Mouse (Mus musculus): ENCODE measurements around the gene Ncdn. TPM values are rescaled to one million over a fixed set of nuclear protein-coding genes. Genes with fewer than 3 reads are reported as not detected.

Gene Ncdn
- total RNA-seq, 1 experiment: 25.8 TPM

GRCm38 (mm10) chr4:126736001-126736414, 17.2 kb downstream of the Ncdn start, which contains the start of gene Tfap2e:
Tfap2e (minus strand) TSS chr4:126736240.
- H3K9me3 ChIP-seq (ENCODE audit: control insufficient read depth, insufficient read depth, low read depth, low read length): no peaks in the 10 kb centered on the region
- in situ Hi-C loops (cut with MboI; ENCODE audit: low sequenced_read_pairs in 2 of 2, unreplicated experiment in 2 of 2): loop anchor here in 1 of 2 experiments (10.0 kb wide), 1 partner anchor 131 kb away; the partner anchor contains the start of gene 5730409E04Rik
- DNase-seq (ENCODE audit: low read depth, low spot score): no peak
- H3K27ac ChIP-seq (ENCODE audit: insufficient read depth, low read depth, low read length, poor library complexity, severe bottlenecking): no peak within 1 kb of the TSS
- H3K36me3 ChIP-seq (ENCODE audit: control insufficient read depth, insufficient read depth, low read length, poor library complexity, severe bottlenecking): no peaks in the 10 kb centered on the region
- no peak for TF ChIP-seq MAFK (IDR thresholded peaks at IDR 0.05; ENCODE audit: insufficient read depth, low read depth, low read length)
- TF ChIP-seq HCFC1 (IDR thresholded peaks at IDR 0.05; ENCODE audit: borderline replicate concordance, insufficient read depth, low read length): no peak
- no peak for TF ChIP-seq ZNF384 (IDR thresholded peaks at IDR 0.05; ENCODE audit: low read depth, low read length)
- no peak for TF ChIP-seq CHD2 (IDR thresholded peaks at IDR 0.05; ENCODE audit: low read depth, low read length)
- TF ChIP-seq ZC3H11A (IDR thresholded peaks at IDR 0.05; ENCODE audit: borderline replicate concordance, low read depth, low read length): no peak
- H3K4me3 ChIP-seq (ENCODE audit: insufficient read depth in 1 of 2, low read depth in 1 of 2, low read length in 2 of 2, poor library complexity in 1 of 2, severe bottlenecking in 1 of 2): peak within 1 kb of the TSS; percentile 49
- H3K9ac ChIP-seq (ENCODE audit: insufficient read depth, low read depth, low read length, poor library complexity, severe bottlenecking): 0 out of 2 replicates have a peak within 1 kb of the TSS, but pooled peaks have one; percentile 17
- peaks cover 3 to 9% of the 10 kb centered on the region in 2 experiments; a peak in 3 of 4 replicates for H3K4me1 ChIP-seq (ENCODE audit: control insufficient read depth in 2 of 2, insufficient read depth in 2 of 2, low read length in 2 of 2, poor library complexity in 1 of 2)

- no peaks in the 10 kb centered on the region for H3K9me3 ChIP-seq (ENCODE audit: control insufficient read depth, insufficient read depth, low read depth, low read length)
- DNase-seq (ENCODE audit: low read depth, low spot score): no peak
- H3K4me1 ChIP-seq (ENCODE audit: control insufficient read depth in 2 of 2, insufficient read depth in 2 of 2, low read length in 2 of 2, poor library complexity in 1 of 2): peaks cover 3 to 9% of the 10 kb centered on the region in 2 experiments; a peak in 3 of 4 replicates
- in situ Hi-C loops (cut with MboI; ENCODE audit: low sequenced_read_pairs in 2 of 2, unreplicated experiment in 2 of 2): loop anchor here in 1 of 2 experiments (10.0 kb wide), 1 partner anchor 131 kb away; the partner anchor contains the start of gene 5730409E04Rik
- no peaks in the 10 kb centered on the region for H3K36me3 ChIP-seq (ENCODE audit: control insufficient read depth, insufficient read depth, low read length, poor library complexity, severe bottlenecking)
- no peak for TF ChIP-seq CHD2 (IDR thresholded peaks at IDR 0.05; ENCODE audit: low read depth, low read length)
- no peak for TF ChIP-seq ZC3H11A (IDR thresholded peaks at IDR 0.05; ENCODE audit: borderline replicate concordance, low read depth, low read length)
- TF ChIP-seq MAFK (IDR thresholded peaks at IDR 0.05; ENCODE audit: insufficient read depth, low read depth, low read length): no peak
- no peak for TF ChIP-seq ZNF384 (IDR thresholded peaks at IDR 0.05; ENCODE audit: low read depth, low read length)
- TF ChIP-seq HCFC1 (IDR thresholded peaks at IDR 0.05; ENCODE audit: borderline replicate concordance, insufficient read depth, low read length): no peak
- 0 out of 2 replicates have a peak overlapping the region, but pooled peaks have one; percentile 17 for H3K9ac ChIP-seq (ENCODE audit: insufficient read depth, low read depth, low read length, poor library complexity, severe bottlenecking)
- H3K4me3 ChIP-seq (ENCODE audit: insufficient read depth in 1 of 2, low read depth in 1 of 2, low read length in 2 of 2, poor library complexity in 1 of 2, severe bottlenecking in 1 of 2): peak overlapping the region; percentile 49
- H3K27ac ChIP-seq (ENCODE audit: insufficient read depth, low read depth, low read length, poor library complexity, severe bottlenecking): no peak overlapping the region
Observed at GRCm38 (mm10) chr4:126735382-126736000, 17.7 kb downstream of the Ncdn start.

DNA sequence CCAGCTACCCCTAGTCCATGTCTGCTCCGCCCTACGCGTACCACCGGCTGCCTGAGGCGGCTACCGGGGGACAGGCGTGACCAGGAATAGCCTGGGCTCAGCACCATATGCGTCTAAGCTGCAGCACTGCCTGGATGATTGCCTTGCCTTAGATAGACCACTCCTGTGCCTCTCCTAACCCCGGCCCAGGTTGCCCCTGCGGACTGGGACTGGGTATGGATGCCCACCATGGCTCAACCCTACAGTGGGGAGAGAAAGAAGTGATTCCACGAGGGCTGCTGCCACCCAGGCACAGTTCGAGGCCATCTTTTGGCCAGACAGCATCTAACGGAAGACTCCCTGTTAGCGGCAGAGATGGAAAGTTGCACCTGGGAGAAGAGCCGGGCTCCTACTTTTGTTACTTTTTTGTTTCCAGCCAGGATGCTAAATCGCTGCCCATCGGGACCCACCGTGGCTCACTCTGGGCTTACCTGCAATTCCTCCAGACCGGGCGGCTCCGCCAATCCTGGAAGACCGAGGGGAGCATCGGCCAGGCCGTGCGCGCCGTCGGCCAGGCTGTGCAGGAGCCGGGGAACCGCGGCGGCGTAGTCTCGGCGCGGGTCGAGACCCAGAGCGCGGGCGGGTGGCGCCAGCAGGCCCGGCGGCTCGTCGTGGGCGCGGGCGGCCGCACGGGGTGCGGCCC, 18.4 kb downstream of the Ncdn start:
- H3K36me3 ChIP-seq (ENCODE audit: control insufficient read depth, insufficient read depth, low read length, poor library complexity, severe bottlenecking): no peaks in the 10 kb centered on the region
- peak overlapping the region; percentile 19 to 49; a peak in 3 of 4 replicates for H3K4me3 ChIP-seq (ENCODE audit: insufficient read depth in 1 of 2, low read depth in 1 of 2, low read length in 2 of 2, poor library complexity in 1 of 2, severe bottlenecking in 1 of 2)
- H3K27ac ChIP-seq (ENCODE audit: insufficient read depth, low read depth, low read length, poor library complexity, severe bottlenecking): no peak overlapping the region
- in situ Hi-C loops (cut with MboI; ENCODE audit: low sequenced_read_pairs in 2 of 2, unreplicated experiment in 2 of 2): loop anchor here in 1 of 2 experiments (10.0 kb wide), 1 partner anchor 130 kb away; the partner anchor contains the start of gene 5730409E04Rik
- H3K4me1 ChIP-seq (ENCODE audit: control insufficient read depth in 2 of 2, insufficient read depth in 2 of 2, low read length in 2 of 2, poor library complexity in 1 of 2): peaks cover 3 to 9% of the 10 kb centered on the region in 2 experiments; a peak in 3 of 4 replicates
- H3K9me3 ChIP-seq (ENCODE audit: control insufficient read depth, insufficient read depth, low read depth, low read length): no peaks in the 10 kb centered on the region
- no peak for TF ChIP-seq CHD2 (IDR thresholded peaks at IDR 0.05; ENCODE audit: low read depth, low read length)
- TF ChIP-seq ZC3H11A (IDR thresholded peaks at IDR 0.05; ENCODE audit: borderline replicate concordance, low read depth, low read length): no peak
- TF ChIP-seq ZNF384 (IDR thresholded peaks at IDR 0.05; ENCODE audit: low read depth, low read length): no peak
- TF ChIP-seq HCFC1 (IDR thresholded peaks at IDR 0.05; ENCODE audit: borderline replicate concordance, insufficient read depth, low read length): no peak
- TF ChIP-seq MAFK (IDR thresholded peaks at IDR 0.05; ENCODE audit: insufficient read depth, low read depth, low read length): no peak
- H3K9ac ChIP-seq (ENCODE audit: insufficient read depth, low read depth, low read length, poor library complexity, severe bottlenecking): 0 out of 2 replicates have a peak overlapping the region, but pooled peaks have one; percentile 1
- DNase-seq (ENCODE audit: low read depth, low spot score): no peak

DNA sequence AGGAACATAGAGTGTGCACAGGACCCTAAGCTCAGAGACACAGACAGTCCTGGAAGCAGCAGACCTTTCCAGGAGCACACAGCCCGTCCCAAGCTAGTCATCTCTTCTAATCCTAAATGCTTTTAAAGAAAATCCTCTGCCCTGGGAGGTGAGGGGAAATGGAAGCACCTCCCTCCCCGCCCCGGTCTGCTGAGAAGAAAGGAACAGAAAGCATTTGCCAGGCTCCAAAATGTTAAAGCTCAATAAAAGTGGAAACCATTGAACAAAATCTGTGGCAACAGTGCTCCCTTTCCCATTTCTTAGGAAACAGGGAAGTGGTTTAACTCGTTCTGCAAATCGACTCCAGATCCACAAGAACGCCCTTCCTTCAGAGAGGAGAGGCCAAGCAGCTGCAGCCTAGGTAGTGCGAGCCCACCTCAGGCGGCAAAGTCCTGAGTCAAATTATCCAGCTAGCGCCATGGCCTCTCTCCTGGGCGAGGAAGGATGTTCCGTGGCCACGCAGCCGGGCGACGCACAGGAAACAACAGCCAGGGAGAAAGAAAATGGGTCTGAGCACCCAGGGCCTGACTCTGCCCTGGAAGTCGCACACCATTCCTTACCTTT, 19.1 kb downstream of the Ncdn start:
- Histone ChIP-seq H3K36me3 (ENCODE audit: control insufficient read depth, insufficient read depth, low read length, poor library complexity, severe bottlenecking) (no peaks in the 10 kb centered on the region), H3K9me3 (ENCODE audit: control insufficient read depth, insufficient read depth, low read depth, low read length) (no peaks in the 10 kb centered on the region)
- DNase-seq (ENCODE audit: low read depth, low spot score): no peak

More for the DNA sequence above, 19.1 kb downstream of the Ncdn start:
- H3K4me1 ChIP-seq (ENCODE audit: control insufficient read depth in 2 of 2, insufficient read depth in 2 of 2, low read length in 2 of 2, poor library complexity in 1 of 2): peaks cover 3 to 7% of the 10 kb centered on the region in 2 experiments; a peak in 2 of 4 replicates
- H3K4me3 ChIP-seq (ENCODE audit: insufficient read depth in 1 of 2, low read depth in 1 of 2, low read length in 2 of 2, poor library complexity in 1 of 2, severe bottlenecking in 1 of 2): peak overlapping the region; percentile 28 to 49; a peak in 3 of 4 replicates
- H3K9ac ChIP-seq (ENCODE audit: insufficient read depth, low read depth, low read length, poor library complexity, severe bottlenecking): no peak overlapping the region
- in situ Hi-C loops (cut with MboI; ENCODE audit: low sequenced_read_pairs in 2 of 2, unreplicated experiment in 2 of 2): loop anchor here in 1 of 2 experiments (10.0 kb wide), 1 partner anchor 129 kb away; the partner anchor contains the start of gene 5730409E04Rik
- TF ChIP-seq HCFC1 (IDR thresholded peaks at IDR 0.05; ENCODE audit: borderline replicate concordance, insufficient read depth, low read length): no peak
- no peak for TF ChIP-seq CHD2 (IDR thresholded peaks at IDR 0.05; ENCODE audit: low read depth, low read length)
- no peak for TF ChIP-seq MAFK (IDR thresholded peaks at IDR 0.05; ENCODE audit: insufficient read depth, low read depth, low read length)
- no peak for TF ChIP-seq ZC3H11A (IDR thresholded peaks at IDR 0.05; ENCODE audit: borderline replicate concordance, low read depth, low read length)
- TF ChIP-seq ZNF384 (IDR thresholded peaks at IDR 0.05; ENCODE audit: low read depth, low read length): no peak
- no peak overlapping the region for H3K27ac ChIP-seq (ENCODE audit: insufficient read depth, low read depth, low read length, poor library complexity, severe bottlenecking)

Data from ES-E14 (cell line).